10 mouse cellular contexts compared by ENCODE assay signal in genomic region chr12:3537616-3538015, GRCm38 (mm10). TPM values are rescaled to one million over a fixed set of nuclear protein-coding genes. Genes with fewer than 3 reads are reported as not detected.
DNase-seq lines count a peak whose midpoint lies in the region; ATAC-seq and TF ChIP-seq lines count a peak whose summit lies in the region.
"Had no signal": no experiment of that assay in that cellular context is flagged by ENCODE, and none has a peak within 500 bp of the region (broad histone marks: within the 10 kb centered on the region; RNA-seq: fewer than 3 reads in every experiment).

No protein-coding gene starts in this region.

- peak; percentile 53 for DNase-seq in heart, adult 11 months
- no peak for DNase-seq in neural tube, embryonic 10.5 days (ENCODE audit: extremely low spot score, low spot score)
- DNase-seq in urinary bladder, adult 2 months (ENCODE audit: low spot score), result peak; percentile 32
- DNase-seq in ovary, postnatal 10 days (ENCODE audit: low spot score), result no peak
- DNase-seq in left cerebral cortex, adult 2 months (ENCODE audit: extremely low spot score in 1 of 2, low spot score in 2 of 2), result no peak
- DNase-seq: gastrocnemius, postnatal 25 days had no signal

- H3K9me3 ChIP-seq in heart, embryonic 12.5 days (replicated peaks), result peaks cover 8% of the 10 kb centered on the region
- H3K9me3 ChIP-seq in neural tube, embryonic 13.5 days, result 0 out of 2 replicates have a peak, but pooled peaks cover 1% of the 10 kb centered on the region
- H3K9me3 ChIP-seq in kidney, embryonic 14.5 days (ENCODE audit: control insufficient read depth, low read length), result no peaks in the 10 kb centered on the region
- H3K9me3 ChIP-seq: liver, embryonic 15.5 days had no signal

- H3K4me1 ChIP-seq in heart, embryonic 12.5 days (replicated peaks), result no peaks in the 10 kb centered on the region
- 0 out of 2 replicates have a peak, but pooled peaks cover 4% of the 10 kb centered on the region for H3K4me1 ChIP-seq in neural tube, embryonic 13.5 days (replicated peaks)
- H3K4me1 ChIP-seq in kidney, embryonic 14.5 days (ENCODE audit: control insufficient read depth, insufficient read depth, low read length), result no peaks in the 10 kb centered on the region
- H3K4me1 ChIP-seq: liver, embryonic 15.5 days had no signal

- no peak overlapping the region for H3K4me2 ChIP-seq in heart, embryonic 12.5 days
- H3K4me2 ChIP-seq in neural tube, embryonic 13.5 days, result no peak overlapping the region
- H3K4me2 ChIP-seq in kidney, embryonic 14.5 days (replicated peaks; ENCODE audit: low read depth, low read length), result no peak overlapping the region
- H3K4me2 ChIP-seq: liver, embryonic 15.5 days had no signal

- H3K27ac ChIP-seq in heart, embryonic 12.5 days (ENCODE audit: poor library complexity, severe bottlenecking), result no peak overlapping the region
- no peak overlapping the region for H3K27ac ChIP-seq in neural tube, embryonic 13.5 days (replicated peaks)
- no peak overlapping the region for H3K27ac ChIP-seq in kidney, embryonic 14.5 days (ENCODE audit: low read depth, low read length)
- no peak overlapping the region for H3K27ac ChIP-seq in left cerebral cortex, adult 2 months
- H3K27ac ChIP-seq: liver, embryonic 15.5 days had no signal

- H3K4me3 ChIP-seq in heart, embryonic 12.5 days, result no peak overlapping the region
- no peak overlapping the region for H3K4me3 ChIP-seq in neural tube, embryonic 13.5 days
- H3K4me3 ChIP-seq in kidney, embryonic 14.5 days (ENCODE audit: low read length), result no peak overlapping the region
- no peak overlapping the region for H3K4me3 ChIP-seq in left cerebral cortex, adult 2 months
- H3K4me3 ChIP-seq: liver, embryonic 15.5 days had no signal

- intact Hi-C loops in left cerebral cortex, adult 2 months (cut with DNase I), result no loop called here

- TF ChIP-seq CTCF in left cerebral cortex, adult 2 months (IDR thresholded peaks at IDR 0.05), result no peak

- H3K27me3 ChIP-seq in heart, embryonic 12.5 days (replicated peaks), result no peaks in the 10 kb centered on the region
- H3K27me3 ChIP-seq in neural tube, embryonic 13.5 days, result no peaks in the 10 kb centered on the region
- H3K27me3 ChIP-seq in kidney, embryonic 14.5 days (ENCODE audit: control insufficient read depth, insufficient read depth, low read length), result no peaks in the 10 kb centered on the region
- H3K27me3 ChIP-seq: liver, embryonic 15.5 days had no signal

- no peaks in the 10 kb centered on the region for H3K36me3 ChIP-seq in heart, embryonic 12.5 days
- H3K36me3 ChIP-seq in neural tube, embryonic 13.5 days, result no peaks in the 10 kb centered on the region
- no peaks in the 10 kb centered on the region for H3K36me3 ChIP-seq in kidney, embryonic 14.5 days (ENCODE audit: control insufficient read depth, insufficient read depth, low read length)
- H3K36me3 ChIP-seq: liver, embryonic 15.5 days had no signal

- ATAC-seq in heart, embryonic 12.5 days (ENCODE audit: insufficient number of reproducible peaks, low FRiP score), result no peak
- ATAC-seq in neural tube, embryonic 13.5 days (ENCODE audit: low read depth), result peak; percentile 59
- peak; percentile 85 for ATAC-seq in kidney, embryonic 14.5 days (ENCODE audit: low FRiP score, low TSS enrichment)

- no peak overlapping the region for H3K9ac ChIP-seq in heart, embryonic 12.5 days
- H3K9ac ChIP-seq in neural tube, embryonic 13.5 days, result no peak overlapping the region
- H3K9ac ChIP-seq in kidney, embryonic 14.5 days (ENCODE audit: low read depth, low read length), result no peak overlapping the region
- H3K9ac ChIP-seq: liver, embryonic 15.5 days had no signal

- WGBS in heart, embryonic 12.5 days, result 64% methylated on average over 3 of the region's 3 CpGs
- 67% methylated on average over 3 of the region's 3 CpGs for WGBS in neural tube, embryonic 13.5 days
- 27% methylated on average over 3 of the region's 3 CpGs for WGBS in kidney, embryonic 14.5 days

RNA-seq across cellular contexts. Expression of gene Dtnb, which starts 34.6 kb away (rescaled TPM):
- 20.5 and 22.9 TPM in 2 replicates for polyA plus RNA-seq in heart, embryonic 12.5 days (2016; fragmentation: Nextera tagmentation; extraction: Ambion mirVana)
- 41.3 and 44.8 TPM in 2 replicates for polyA plus RNA-seq in neural tube, embryonic 13.5 days (2015; fragmentation: Nextera tagmentation; extraction: Ambion mirVana)
- 40.5 and 59.5 TPM in 2 replicates for polyA plus RNA-seq in kidney, embryonic 14.5 days (2014; fragmentation: Nextera tagmentation; extraction: Ambion mirVana)
- polyA plus RNA-seq in urinary bladder, adult 2 months (2012; rRNA removed), result 21.2 and 24.9 TPM in 2 replicates
- 100 to 1,000 TPM; 106 to 115 TPM for total RNA-seq in left cerebral cortex, adult 2 months (2021)

Comparison
In these comparisons a context has a peak if more than half of its experiments do, and no peak if none do; other contexts are left out.
1. DNase-seq: peak in heart, adult 11 months (single experiment) and urinary bladder, adult 2 months (single experiment); none in neural tube, embryonic 10.5 days (single experiment), ovary, postnatal 10 days (single experiment) and left cerebral cortex, adult 2 months (0 of 2).